Mouse (Mus musculus) embryonic facial prominence, embryonic 15.5 days (tissue): Measurements from ENCODE around the gene Gm3286. TPM values are rescaled to one million over a fixed set of nuclear protein-coding genes. Genes with fewer than 3 reads are reported as not detected.
"Not testable (repeated sequence)": the region's sequence is repeated elsewhere in the genome, so short reads cannot be mapped to it uniquely, and the experiment has no call there.

Experiments
- ATAC-seq: fragments of 200-750 bp; cut with Nextera tagmentation; 2 replicates; pipeline ENCODE4 v1.8.0; 2017; ENCODE audit warnings: low read depth, moderate TSS enrichment; ENCODE audit not compliant: insufficient number of reproducible peaks, low FRiP score, low TSS enrichment
- H3K27ac ChIP-seq: fragments of 300-500 bp; sonication (generic); replicated peaks from 2 replicates; pipeline ENCODE4 v1.5.1; 2015; ENCODE audit warnings: mild to moderate bottlenecking, inconsistent platforms
- H3K27me3 ChIP-seq: fragments of 300-500 bp; sonication (generic); 2 replicates; pipeline ENCODE4 v1.6.1; 2015; ENCODE audit warnings: inconsistent platforms
- H3K36me3 ChIP-seq: fragments of 300-500 bp; sonication (generic); 2 replicates; pipeline ENCODE4 v1.6.1; 2015; ENCODE audit warnings: mild to moderate bottlenecking, inconsistent platforms
- H3K4me1 ChIP-seq: fragments of 300-500 bp; sonication (generic); 2 replicates; pipeline ENCODE4 v1.6.1; 2015; ENCODE audit warnings: inconsistent platforms
- H3K4me2 ChIP-seq: fragments of 300-500 bp; sonication (generic); replicated peaks from 2 replicates; pipeline ENCODE4 v1.6.1; 2015; ENCODE audit warnings: mild to moderate bottlenecking, inconsistent platforms
- H3K4me3 ChIP-seq: fragments of 300-500 bp; sonication (generic); replicated peaks from 2 replicates; pipeline ENCODE4 v1.5.1; 2015; ENCODE audit warnings: mild to moderate bottlenecking, inconsistent platforms
- H3K9ac ChIP-seq: fragments of 300-500 bp; sonication (generic); 2 replicates; pipeline ENCODE4 v1.6.1; 2015; ENCODE audit warnings: inconsistent platforms
- H3K9me3 ChIP-seq: fragments of 300-500 bp; sonication (generic); replicated peaks from 2 replicates; pipeline ENCODE4 v1.6.1; 2016; ENCODE audit warnings: inconsistent platforms
- polyA plus RNA-seq: library from polyadenylated mRNA; unstranded; fragments of >200 nt; fragmentation: Nextera tagmentation; extraction: Ambion mirVana; gene quantifications from 2 replicates; pipeline ENCODE4 v1.2.1, GENCODE M21; 2015

Gm3286 gene
- not detected in 2 replicates for polyA plus RNA-seq

- not testable (repeated sequence) for H3K4me2 ChIP-seq, H3K36me3 ChIP-seq, H3K27me3 ChIP-seq, H3K27ac ChIP-seq, H3K4me3 ChIP-seq, H3K9ac ChIP-seq, H3K9me3 ChIP-seq, H3K4me1 ChIP-seq, ATAC-seq
Observed at GRCm38 (mm10) chr5:95510458-95510857, at the start of gene Gm3286. TSS of gene Gm3286 (plus strand) at chr5:95510758.

Other genes with a start within 250 kb of the Gm3286 start
- not detected in 2 replicates for gene Gm10424, start 238.0 kb upstream of the Gm3286 start, polyA plus RNA-seq
- gene Gm3259, start 204.8 kb upstream of the Gm3286 start, polyA plus RNA-seq: not detected in 2 replicates
- gene D5Ertd577e, start 54.0 kb upstream of the Gm3286 start, polyA plus RNA-seq: not detected in 2 replicates
- not detected in 2 replicates for gene Gm7971, start 84.1 kb downstream of the Gm3286 start, polyA plus RNA-seq
- gene Gm7978, start 225.4 kb downstream of the Gm3286 start, polyA plus RNA-seq: not detected in 2 replicates
- not detected in 2 replicates for gene Gm7982, start 231.3 kb downstream of the Gm3286 start, polyA plus RNA-seq